Mouse (Mus musculus): ENCODE data around the gene Zfp273. TPM values are rescaled to one million over a fixed set of nuclear protein-coding genes. Genes with fewer than 3 reads are reported as not detected.
"Not testable (repeated sequence)": the region's sequence is repeated elsewhere in the genome, so short reads cannot be mapped to it uniquely, and the experiment has no call there.

Gene Zfp273
- polyA plus RNA-seq, 1 experiment from 2014 or later = 13.9 TPM

DNA sequence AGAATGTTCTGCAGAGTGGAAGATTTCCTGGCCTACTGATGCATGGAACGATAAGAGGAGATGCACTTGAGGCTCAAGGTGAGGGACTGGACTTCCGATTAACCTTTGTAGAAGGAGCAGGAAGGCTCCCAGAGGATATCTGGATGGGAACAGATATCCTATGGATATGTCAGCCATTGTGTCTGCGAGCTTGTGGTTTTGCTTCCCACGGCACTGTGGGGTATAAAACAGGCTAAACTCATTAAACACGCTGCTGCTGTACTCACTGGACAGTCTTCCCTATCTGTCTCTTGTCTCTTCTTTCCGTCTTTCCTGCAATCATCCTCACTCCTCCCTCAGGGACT, 30.2 kb downstream of the Zfp273 start:
- peak overlapping the region; percentile 40 for H3K9ac ChIP-seq (replicated peaks)
- peak overlapping the region; percentile 54; the same call in 1 of the 2 replicates for H3K27ac ChIP-seq (replicated peaks)
- no peaks in the 10 kb centered on the region for H3K9me3 ChIP-seq
- H3K4me2 ChIP-seq (replicated peaks) = peak overlapping the region; percentile 47
- WGBS = 45% methylated on average over 6 of the region's 6 CpGs
- H3K36me3 ChIP-seq = no peaks in the 10 kb centered on the region
- no peaks in the 10 kb centered on the region for H3K27me3 ChIP-seq
- peaks cover 5% of the 10 kb centered on the region; the same call in 1 of the 2 replicates for H3K4me1 ChIP-seq
- ATAC-seq (replicated peaks) = no peak; the same call in 1 of the 2 replicates
- peak overlapping the region; percentile 42 for H3K4me3 ChIP-seq

DNA sequence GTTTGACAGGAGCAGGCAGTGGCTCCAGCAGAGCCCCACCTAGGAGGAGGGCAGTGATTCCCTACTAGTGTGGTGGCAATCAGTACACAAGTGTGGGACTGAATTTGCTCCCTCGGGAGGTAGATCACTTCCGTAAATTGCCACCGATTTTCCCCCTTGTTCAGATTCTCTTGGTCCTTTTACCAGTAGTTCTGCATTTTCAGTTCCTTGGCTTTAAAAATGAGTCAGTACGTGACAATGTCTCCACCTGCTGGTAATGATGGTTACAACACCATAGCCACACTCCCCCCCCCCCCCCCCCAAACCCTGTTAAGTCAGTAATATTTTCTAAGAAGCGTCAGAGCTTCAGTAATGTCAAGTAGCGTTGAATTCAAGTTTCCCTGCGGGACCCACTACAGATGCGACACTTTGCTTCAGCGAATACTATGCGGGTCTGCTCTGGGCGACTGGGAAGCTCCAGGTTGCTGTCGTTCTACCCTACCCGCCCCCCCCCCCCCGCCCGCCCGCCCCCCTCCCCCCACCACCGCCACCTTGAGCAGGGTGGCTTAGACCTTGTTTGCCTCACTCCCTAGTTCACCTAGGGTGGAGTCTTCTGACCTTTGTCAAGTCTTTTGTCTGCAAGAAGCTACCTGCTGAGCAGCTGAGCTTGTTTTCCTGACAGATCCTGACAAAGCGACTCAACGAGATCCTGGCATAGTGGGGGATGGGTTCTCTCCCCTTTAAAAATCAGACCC, 30.7 kb downstream of the Zfp273 start:
- Histone ChIP-seq H3K4me3 (peak overlapping the region; percentile 42), H3K9me3 (no peaks in the 10 kb centered on the region), H3K9ac (replicated peaks) (peak overlapping the region; percentile 45), H3K27ac (replicated peaks) (peak overlapping the region; percentile 54), H3K36me3 (no peaks in the 10 kb centered on the region), H3K27me3 (no peaks in the 10 kb centered on the region), H3K4me1 (peaks cover 5% of the 10 kb centered on the region; the same call in 1 of the 2 replicates), H3K4me2 (replicated peaks) (peak overlapping the region; percentile 47)
- peak; percentile 90 for ATAC-seq (replicated peaks)
- under 1% methylated on average over 15 of the region's 19 CpGs for WGBS

GRCm38 (mm10) chr13:67844853-67845194, 31.3 kb downstream of the Zfp273 start:
- Histone ChIP-seq H3K27me3 (no peaks in the 10 kb centered on the region), H3K4me2 (replicated peaks) (peak overlapping the region; percentile 47), H3K4me1 (peaks cover 5% of the 10 kb centered on the region; the same call in 1 of the 2 replicates), H3K36me3 (no peaks in the 10 kb centered on the region), H3K27ac (replicated peaks) (no peak overlapping the region), H3K9me3 (no peaks in the 10 kb centered on the region), H3K9ac (replicated peaks) (peak overlapping the region; percentile 45), H3K4me3 (peak overlapping the region; percentile 42)
- 13% methylated on average over 8 of the region's 8 CpGs for WGBS
- ATAC-seq (replicated peaks) = peak; percentile 78

DNA sequence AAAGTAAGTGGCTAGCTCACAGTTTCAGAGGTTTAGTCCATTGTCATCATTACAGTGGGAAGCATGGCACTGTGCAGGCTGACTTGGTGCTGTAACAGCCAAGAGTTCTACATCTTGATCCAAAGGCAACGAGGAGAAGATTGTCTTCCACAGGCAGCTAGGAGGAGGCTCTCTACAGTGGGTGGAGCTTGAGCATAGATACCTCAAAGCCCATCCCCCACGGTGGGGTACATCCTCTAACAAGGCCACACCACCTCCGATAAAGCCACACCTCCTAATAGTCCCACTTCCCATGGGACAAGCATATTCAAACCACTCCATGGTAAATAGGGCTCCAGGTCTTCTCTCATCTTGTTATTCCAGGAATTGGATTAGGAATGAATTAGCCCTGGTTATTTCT, 36.8 kb downstream of the Zfp273 start:
- Histone ChIP-seq H3K27ac (replicated peaks) (no peak overlapping the region), H3K9me3 (no peaks in the 10 kb centered on the region), H3K4me3 (no peak overlapping the region), H3K4me2 (replicated peaks) (no peak overlapping the region), H3K9ac (replicated peaks) (no peak overlapping the region), H3K36me3 (no peaks in the 10 kb centered on the region), H3K4me1 (no peaks in the 10 kb centered on the region), H3K27me3 (no peaks in the 10 kb centered on the region)
- WGBS = 85% methylated on average over 3 of the region's 3 CpGs
- ATAC-seq (replicated peaks) = no peak

GRCm38 (mm10) chr13:67853130-67853529, 39.6 kb downstream of the Zfp273 start:
- 88% methylated on average over 6 of the region's 6 CpGs for WGBS
- no peak overlapping the region for H3K9ac ChIP-seq (replicated peaks)
- no peaks in the 10 kb centered on the region for H3K27me3 ChIP-seq
- H3K4me2 ChIP-seq (replicated peaks) = no peak overlapping the region
- H3K36me3 ChIP-seq = no peaks in the 10 kb centered on the region
- no peak for ATAC-seq (replicated peaks)
- H3K27ac ChIP-seq (replicated peaks) = no peak overlapping the region
- H3K4me3 ChIP-seq = no peak overlapping the region
- no peaks in the 10 kb centered on the region for H3K9me3 ChIP-seq
- H3K4me1 ChIP-seq = no peaks in the 10 kb centered on the region

DNA sequence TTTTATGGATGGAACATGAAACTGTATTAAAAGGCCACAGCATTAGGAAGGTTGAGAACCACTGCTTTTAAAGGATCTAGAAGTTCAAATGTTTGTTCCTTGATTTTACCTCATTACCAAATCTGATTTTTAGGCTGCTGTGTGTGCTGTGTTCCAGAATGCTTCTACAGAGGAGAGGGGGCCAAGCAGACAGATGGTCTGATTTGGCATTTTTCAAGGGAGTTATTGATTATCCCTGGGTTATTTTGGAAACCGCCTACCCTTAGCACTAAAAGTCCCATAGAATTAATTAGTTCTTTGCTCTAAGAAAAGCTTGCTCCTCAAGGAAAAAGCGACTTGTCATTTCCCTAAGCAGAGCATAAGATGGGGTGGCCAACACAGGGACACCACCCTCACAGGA, 40.4 kb downstream of the Zfp273 start:
- H3K4me1 ChIP-seq = no peaks in the 10 kb centered on the region
- H3K9ac ChIP-seq (replicated peaks) = no peak overlapping the region
- H3K36me3 ChIP-seq = no peaks in the 10 kb centered on the region
- H3K9me3 ChIP-seq = no peaks in the 10 kb centered on the region
- H3K27me3 ChIP-seq = no peaks in the 10 kb centered on the region
- 87% methylated on average over 2 of the region's 2 CpGs for WGBS
- H3K27ac ChIP-seq (replicated peaks) = no peak overlapping the region
- no peak for ATAC-seq (replicated peaks)
- no peak overlapping the region for H3K4me3 ChIP-seq
- no peak overlapping the region for H3K4me2 ChIP-seq (replicated peaks)

DNA sequence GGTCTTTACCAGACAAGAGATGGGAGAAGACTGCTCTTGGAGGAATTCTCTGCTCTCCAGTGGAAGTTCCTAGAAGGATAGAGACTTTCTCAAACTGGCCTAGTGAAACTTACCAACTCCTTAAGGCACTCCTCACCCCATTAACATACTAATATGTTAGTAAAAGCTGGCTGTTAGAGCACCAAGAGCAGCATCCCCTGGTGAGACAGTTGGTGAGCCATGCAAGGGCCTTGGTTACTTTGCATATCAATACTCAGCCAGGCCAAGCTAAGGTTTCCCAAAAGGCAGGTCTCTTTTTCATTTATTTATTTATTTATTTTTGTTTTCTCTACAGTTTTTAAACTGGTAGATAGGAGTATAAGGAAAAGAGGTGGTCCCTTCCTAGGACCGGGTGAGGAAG, 43.8 kb downstream of the Zfp273 start:
- ATAC-seq (replicated peaks) = no peak
- 16% methylated on average over 1 of the region's 1 CpGs for WGBS
- Histone ChIP-seq H3K9me3 (no peaks in the 10 kb centered on the region), H3K27ac (replicated peaks) (no peak overlapping the region), H3K4me1 (no peaks in the 10 kb centered on the region), H3K36me3 (no peaks in the 10 kb centered on the region), H3K9ac (replicated peaks) (no peak overlapping the region), H3K4me2 (replicated peaks) (no peak overlapping the region), H3K27me3 (no peaks in the 10 kb centered on the region), H3K4me3 (no peak overlapping the region)

DNA sequence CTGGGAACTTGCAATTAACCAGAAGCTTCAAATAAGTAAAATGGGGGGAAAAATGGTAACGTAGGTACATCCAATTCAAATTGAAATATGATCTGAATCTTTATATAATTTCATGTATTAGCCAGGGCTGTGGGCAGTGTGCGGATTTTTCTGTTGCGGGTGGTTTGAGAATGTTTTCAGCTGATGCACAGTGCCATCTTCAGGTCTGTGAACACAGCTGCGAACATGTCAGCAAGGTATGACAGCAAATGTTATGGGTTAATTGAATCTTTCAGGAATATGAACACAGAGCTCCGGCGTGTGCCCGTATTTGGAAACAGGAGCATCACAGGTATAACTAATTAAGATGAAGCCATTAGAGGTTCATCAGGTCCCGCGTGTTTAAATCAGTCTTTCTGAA, 49.0 kb downstream of the Zfp273 start:
- no peak overlapping the region for H3K4me3 ChIP-seq
- no peak overlapping the region for H3K27ac ChIP-seq (replicated peaks)
- WGBS = 90% methylated on average over 9 of the region's 9 CpGs

GRCm38 (mm10) chr13:67863026-67863425, 49.5 kb downstream of the Zfp273 start, which contains the start of gene BC048507:
BC048507 (plus strand) TSS chr13:67863326.
- no peaks in the 10 kb centered on the region for H3K36me3 ChIP-seq
- ATAC-seq (replicated peaks) = no peak
- no peaks in the 10 kb centered on the region for H3K4me1 ChIP-seq
- no peaks in the 10 kb centered on the region for H3K27me3 ChIP-seq
- H3K4me3 ChIP-seq = no peak within 1 kb of the TSS
- no peak within 1 kb of the TSS for H3K4me2 ChIP-seq (replicated peaks)
- 91% methylated on average over 11 of the region's 11 CpGs for WGBS
- H3K9me3 ChIP-seq = no peaks in the 10 kb centered on the region
- no peak within 1 kb of the TSS for H3K27ac ChIP-seq (replicated peaks)
- no peak within 1 kb of the TSS for H3K9ac ChIP-seq (replicated peaks)

More for the DNA sequence above, 49.0 kb downstream of the Zfp273 start:
- H3K4me2 ChIP-seq (replicated peaks) = no peak overlapping the region
- no peaks in the 10 kb centered on the region for H3K4me1 ChIP-seq
- no peaks in the 10 kb centered on the region for H3K36me3 ChIP-seq
- H3K9ac ChIP-seq (replicated peaks) = no peak overlapping the region
- no peak for ATAC-seq (replicated peaks)
- H3K9me3 ChIP-seq = no peaks in the 10 kb centered on the region
- no peaks in the 10 kb centered on the region for H3K27me3 ChIP-seq

- Histone ChIP-seq H3K4me1 (no peaks in the 10 kb centered on the region), H3K27me3 (no peaks in the 10 kb centered on the region), H3K4me2 (replicated peaks) (no peak overlapping the region), H3K9me3 (no peaks in the 10 kb centered on the region), H3K27ac (replicated peaks) (no peak overlapping the region), H3K9ac (replicated peaks) (no peak overlapping the region), H3K36me3 (no peaks in the 10 kb centered on the region), H3K4me3 (no peak overlapping the region)
- ATAC-seq (replicated peaks) = peak; percentile 86
- WGBS = 5% methylated on average over 5 of the region's 5 CpGs
These were observed 51.3 kb downstream of the Zfp273 start for GRCm38 (mm10) chr13:67864764-67865350.

GRCm38 (mm10) chr13:67867899-67868298, 54.4 kb downstream of the Zfp273 start:
- Histone ChIP-seq H3K9me3 (no peaks in the 10 kb centered on the region), H3K4me2 (replicated peaks) (no peak overlapping the region), H3K27me3 (no peaks in the 10 kb centered on the region), H3K4me3 (no peak overlapping the region), H3K36me3 (no peaks in the 10 kb centered on the region), H3K9ac (replicated peaks) (no peak overlapping the region), H3K27ac (replicated peaks) (no peak overlapping the region), H3K4me1 (no peaks in the 10 kb centered on the region)
- no peak for ATAC-seq (replicated peaks)
- WGBS = 37% methylated on average over 3 of the region's 3 CpGs

- not testable (repeated sequence) for H3K9me3 ChIP-seq; H3K9ac ChIP-seq (replicated peaks); H3K36me3 ChIP-seq; H3K27ac ChIP-seq (replicated peaks); H3K4me1 ChIP-seq; H3K27me3 ChIP-seq; ATAC-seq (replicated peaks); H3K4me3 ChIP-seq
- 32% methylated on average over 8 of the region's 12 CpGs for WGBS
- H3K4me2 ChIP-seq (replicated peaks) = 0 out of 2 replicates have a peak overlapping the region, but pooled peaks have one; percentile 20
These were observed 62.6 kb downstream of the Zfp273 start for GRCm38 (mm10) chr13:67876049-67876698.
